Mouse (Mus musculus): ENCODE measurements around the gene Midn. TPM values are rescaled to one million over a fixed set of nuclear protein-coding genes. Genes with fewer than 3 reads are reported as not detected.

The Midn gene
- polyA plus RNA-seq, 1 experiment from 2014 or later: 18.6 TPM

- Histone ChIP-seq H3K27ac (no peak overlapping the region), H3K36me3 (ENCODE audit: insufficient read depth, low read length) (no peaks in the 10 kb centered on the region), H3K27me3 (ENCODE audit: insufficient read depth, low read length) (no peaks in the 10 kb centered on the region), H3K9ac (ENCODE audit: low read depth, low read length) (no peak overlapping the region), H3K4me2 (ENCODE audit: low read length) (peak overlapping the region; percentile 70; the same call in 1 of the 2 replicates), H3K4me1 (replicated peaks; ENCODE audit: insufficient read depth, low read length) (0 out of 2 replicates have a peak, but pooled peaks cover 3% of the 10 kb centered on the region), H3K4me3 (replicated peaks; ENCODE audit: low read depth, low read length) (no peak overlapping the region), H3K9me3 (replicated peaks; ENCODE audit: low read length) (no peaks in the 10 kb centered on the region)
- WGBS: 49% methylated on average over 5 of the region's 5 CpGs
- ATAC-seq (replicated peaks; ENCODE audit: low FRiP score, low read depth) (no peak), DNase-seq (ENCODE audit: low spot score) (no peak)
- TF ChIP-seq CTCF (IDR thresholded peaks at IDR 0.05; ENCODE audit: low read depth): no peak
Measured at GRCm38 (mm10) chr10:80180823-80181222, 32.8 kb downstream of the Midn start.

GRCm38 (mm10) chr10:80182547-80182946, 34.5 kb downstream of the Midn start:
- TF ChIP-seq CTCF (IDR thresholded peaks at IDR 0.05; ENCODE audit: low read depth): no peak
- Histone ChIP-seq H3K4me3 (replicated peaks; ENCODE audit: low read depth, low read length) (no peak overlapping the region), H3K9ac (ENCODE audit: low read depth, low read length) (no peak overlapping the region), H3K4me2 (ENCODE audit: low read length) (no peak overlapping the region), H3K9me3 (replicated peaks; ENCODE audit: low read length) (no peaks in the 10 kb centered on the region), H3K27ac (no peak overlapping the region), H3K27me3 (ENCODE audit: insufficient read depth, low read length) (no peaks in the 10 kb centered on the region), H3K36me3 (ENCODE audit: insufficient read depth, low read length) (no peaks in the 10 kb centered on the region), H3K4me1 (replicated peaks; ENCODE audit: insufficient read depth, low read length) (0 out of 2 replicates have a peak, but pooled peaks cover 3% of the 10 kb centered on the region)
- 86% methylated on average over 7 of the region's 7 CpGs for WGBS
- DNase-seq (ENCODE audit: low spot score) (no peak), ATAC-seq (replicated peaks; ENCODE audit: low FRiP score, low read depth) (no peak)

- Histone ChIP-seq H3K9me3 (replicated peaks; ENCODE audit: low read length) (no peaks in the 10 kb centered on the region), H3K4me1 (replicated peaks; ENCODE audit: insufficient read depth, low read length) (no peaks in the 10 kb centered on the region), H3K4me3 (replicated peaks; ENCODE audit: low read depth, low read length) (no peak overlapping the region), H3K27me3 (ENCODE audit: insufficient read depth, low read length) (peaks cover 13% of the 10 kb centered on the region), H3K4me2 (ENCODE audit: low read length) (no peak overlapping the region), H3K27ac (no peak overlapping the region), H3K9ac (ENCODE audit: low read depth, low read length) (no peak overlapping the region), H3K36me3 (ENCODE audit: insufficient read depth, low read length) (no peaks in the 10 kb centered on the region)
- WGBS: 45% methylated on average over 27 of the region's 27 CpGs
- TF ChIP-seq CTCF (IDR thresholded peaks at IDR 0.05; ENCODE audit: low read depth): no peak
- ATAC-seq (replicated peaks; ENCODE audit: low FRiP score, low read depth) (no peak), DNase-seq (ENCODE audit: low spot score) (no peak)
Measured at GRCm38 (mm10) chr10:80186649-80187048, 38.6 kb downstream of the Midn start.

- no peaks in the 10 kb centered on the region for H3K9me3 ChIP-seq (replicated peaks; ENCODE audit: low read length)
- H3K36me3 ChIP-seq (ENCODE audit: insufficient read depth, low read length): no peaks in the 10 kb centered on the region
- TF ChIP-seq CTCF (IDR thresholded peaks at IDR 0.05; ENCODE audit: low read depth): no peak
- H3K9ac ChIP-seq (ENCODE audit: low read depth, low read length): no peak overlapping the region
- peaks cover 13% of the 10 kb centered on the region for H3K27me3 ChIP-seq (ENCODE audit: insufficient read depth, low read length)
- DNase-seq (ENCODE audit: low spot score) (no peak), ATAC-seq (replicated peaks; ENCODE audit: low FRiP score, low read depth) (no peak)
- no peak overlapping the region for H3K4me2 ChIP-seq (ENCODE audit: low read length)
- no peaks in the 10 kb centered on the region for H3K4me1 ChIP-seq (replicated peaks; ENCODE audit: insufficient read depth, low read length)
- no peak overlapping the region for H3K4me3 ChIP-seq (replicated peaks; ENCODE audit: low read depth, low read length)
- 94% methylated on average over 10 of the region's 10 CpGs for WGBS
- no peak overlapping the region for H3K27ac ChIP-seq
Measured at GRCm38 (mm10) chr10:80187739-80188138, 39.7 kb downstream of the Midn start.

- ATAC-seq (replicated peaks; ENCODE audit: low FRiP score, low read depth): no peak
- Histone ChIP-seq H3K4me2 (ENCODE audit: low read length) (no peak overlapping the region), H3K4me1 (replicated peaks; ENCODE audit: insufficient read depth, low read length) (no peaks in the 10 kb centered on the region), H3K9me3 (replicated peaks; ENCODE audit: low read length) (no peaks in the 10 kb centered on the region), H3K4me3 (replicated peaks; ENCODE audit: low read depth, low read length) (no peak overlapping the region), H3K9ac (ENCODE audit: low read depth, low read length) (no peak overlapping the region), H3K27ac (no peak overlapping the region), H3K27me3 (ENCODE audit: insufficient read depth, low read length) (peaks cover 13% of the 10 kb centered on the region), H3K36me3 (ENCODE audit: insufficient read depth, low read length) (no peaks in the 10 kb centered on the region)
- no peak for DNase-seq (ENCODE audit: low spot score)
- no peak for TF ChIP-seq CTCF (IDR thresholded peaks at IDR 0.05; ENCODE audit: low read depth)
- 82% methylated on average over 15 of the region's 15 CpGs for WGBS
Measured at GRCm38 (mm10) chr10:80188453-80189024, 40.5 kb downstream of the Midn start.

- H3K27ac ChIP-seq: no peak overlapping the region
- no peaks in the 10 kb centered on the region for H3K4me1 ChIP-seq (replicated peaks; ENCODE audit: insufficient read depth, low read length)
- ATAC-seq (replicated peaks; ENCODE audit: low FRiP score, low read depth): no peak
- no peak for DNase-seq (ENCODE audit: low spot score)
- WGBS: 6% methylated on average over 21 of the region's 21 CpGs
- H3K4me3 ChIP-seq (replicated peaks; ENCODE audit: low read depth, low read length): peak overlapping the region; percentile 39
- H3K36me3 ChIP-seq (ENCODE audit: insufficient read depth, low read length): no peaks in the 10 kb centered on the region
- H3K9me3 ChIP-seq (replicated peaks; ENCODE audit: low read length): no peaks in the 10 kb centered on the region
- no peak for TF ChIP-seq CTCF (IDR thresholded peaks at IDR 0.05; ENCODE audit: low read depth)
- H3K27me3 ChIP-seq (ENCODE audit: insufficient read depth, low read length): peaks cover 13% of the 10 kb centered on the region
- H3K4me2 ChIP-seq (ENCODE audit: low read length): peak overlapping the region; percentile 72
- H3K9ac ChIP-seq (ENCODE audit: low read depth, low read length): peak overlapping the region; percentile 50; the same call in 1 of the 2 replicates
Measured at GRCm38 (mm10) chr10:80189999-80190398, 41.9 kb downstream of the Midn start.

Measured in kidney, postnatal 0 days (tissue).